Mouse (Mus musculus): Measurements from ENCODE around the gene Rictor. TPM values are rescaled to one million over a fixed set of nuclear protein-coding genes. Genes with fewer than 3 reads are reported as not detected.
"Not testable (repeated sequence)": the region's sequence is repeated elsewhere in the genome, so short reads cannot be mapped to it uniquely, and the experiment has no call there.

The Rictor gene
- polyA plus RNA-seq, 1 experiment from 2014 or later = 17.6 TPM

- Histone ChIP-seq H3K9ac (no peak overlapping the region), H3K27ac (no peak overlapping the region), H3K4me1 (replicated peaks) (peaks cover 27% of the 10 kb centered on the region), H3K4me3 (replicated peaks) (no peak overlapping the region), H3K4me2 (no peak overlapping the region), H3K27me3 (no peaks in the 10 kb centered on the region), H3K9me3 (replicated peaks) (no peaks in the 10 kb centered on the region), H3K36me3 (peaks cover 13% of the 10 kb centered on the region)
- no peak for DNase-seq
- ATAC-seq (ENCODE audit: low read depth) = no peak
- 91% methylated on average over 2 of the region's 2 CpGs for WGBS (ENCODE audit: insufficient replicate concordance)
Measured at GRCm38 (mm10) chr15:6739180-6739579, 31.0 kb downstream of the Rictor start.

GRCm38 (mm10) chr15:6742337-6743025, 34.3 kb downstream of the Rictor start:
- DNase-seq (no peak), ATAC-seq (ENCODE audit: low read depth) (no peak)
- Histone ChIP-seq H3K4me2 (no peak overlapping the region), H3K9ac (no peak overlapping the region), H3K4me1 (replicated peaks) (peaks cover 27% of the 10 kb centered on the region), H3K4me3 (replicated peaks) (no peak overlapping the region), H3K9me3 (replicated peaks) (no peaks in the 10 kb centered on the region), H3K36me3 (peaks cover 28% of the 10 kb centered on the region), H3K27ac (no peak overlapping the region), H3K27me3 (no peaks in the 10 kb centered on the region)
- 73% methylated on average over 13 of the region's 13 CpGs for WGBS (ENCODE audit: insufficient replicate concordance)

GRCm38 (mm10) chr15:6743723-6744122, 35.5 kb downstream of the Rictor start:
- ATAC-seq (ENCODE audit: low read depth) (peak; percentile 85), DNase-seq (no peak)
- H3K27ac ChIP-seq = no peak overlapping the region
- no peaks in the 10 kb centered on the region for H3K9me3 ChIP-seq (replicated peaks)
- H3K9ac ChIP-seq = no peak overlapping the region
- peaks cover 27% of the 10 kb centered on the region for H3K4me1 ChIP-seq (replicated peaks)
- WGBS (ENCODE audit: insufficient replicate concordance) = 14% methylated on average over 8 of the region's 8 CpGs
- peaks cover 30% of the 10 kb centered on the region for H3K36me3 ChIP-seq
- H3K4me3 ChIP-seq (replicated peaks) = no peak overlapping the region
- no peaks in the 10 kb centered on the region for H3K27me3 ChIP-seq
- H3K4me2 ChIP-seq = no peak overlapping the region

GRCm38 (mm10) chr15:6746301-6746983, 38.3 kb downstream of the Rictor start:
- ATAC-seq (ENCODE audit: low read depth); H3K4me2 ChIP-seq; H3K27ac ChIP-seq; H3K9ac ChIP-seq; H3K4me3 ChIP-seq (replicated peaks); H3K9me3 ChIP-seq (replicated peaks); H3K27me3 ChIP-seq; DNase-seq: not testable (repeated sequence)
- Histone ChIP-seq H3K4me1 (replicated peaks) (peaks cover 22% of the 10 kb centered on the region), H3K36me3 (peaks cover 37% of the 10 kb centered on the region)
- 84% methylated on average over 8 of the region's 8 CpGs for WGBS (ENCODE audit: insufficient replicate concordance)

DNA sequence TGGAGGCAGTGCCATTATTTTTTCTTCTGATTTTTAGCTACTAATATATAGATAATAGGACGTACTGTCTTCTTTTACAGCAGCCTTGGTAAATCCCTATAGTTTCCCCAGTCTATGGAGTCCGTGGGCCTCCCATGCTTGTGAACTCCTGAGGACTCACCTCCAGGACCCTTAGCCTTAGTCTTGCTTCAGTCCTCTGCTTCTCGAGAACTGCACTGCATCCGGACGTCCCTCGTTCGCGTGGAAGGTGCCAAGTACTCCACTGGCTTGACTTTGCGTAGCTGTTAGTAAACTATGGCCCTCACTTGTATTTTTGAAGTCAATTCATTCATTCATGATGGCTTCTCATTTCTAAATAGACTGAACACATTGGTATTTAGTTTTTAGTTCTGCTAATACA, 38.8 kb downstream of the Rictor start:
- Histone ChIP-seq H3K36me3 (peaks cover 37% of the 10 kb centered on the region), H3K4me2 (no peak overlapping the region), H3K4me1 (replicated peaks) (peaks cover 18% of the 10 kb centered on the region), H3K9ac (no peak overlapping the region), H3K27ac (no peak overlapping the region), H3K9me3 (replicated peaks) (no peaks in the 10 kb centered on the region), H3K4me3 (replicated peaks) (no peak overlapping the region), H3K27me3 (no peaks in the 10 kb centered on the region)
- no peak for ATAC-seq (ENCODE audit: low read depth)
- WGBS (ENCODE audit: insufficient replicate concordance) = 89% methylated on average over 9 of the region's 9 CpGs
- no peak for DNase-seq

GRCm38 (mm10) chr15:6754400-6754799, 46.2 kb downstream of the Rictor start:
- Histone ChIP-seq H3K27me3 (no peaks in the 10 kb centered on the region), H3K4me1 (replicated peaks) (no peaks in the 10 kb centered on the region), H3K9me3 (replicated peaks) (no peaks in the 10 kb centered on the region), H3K9ac (no peak overlapping the region), H3K4me3 (replicated peaks) (no peak overlapping the region), H3K27ac (no peak overlapping the region), H3K4me2 (no peak overlapping the region), H3K36me3 (peaks cover 38% of the 10 kb centered on the region)
- WGBS (ENCODE audit: insufficient replicate concordance) = 86% methylated on average over 2 of the region's 2 CpGs
- no peak for DNase-seq
- ATAC-seq (ENCODE audit: low read depth) = no peak

DNA sequence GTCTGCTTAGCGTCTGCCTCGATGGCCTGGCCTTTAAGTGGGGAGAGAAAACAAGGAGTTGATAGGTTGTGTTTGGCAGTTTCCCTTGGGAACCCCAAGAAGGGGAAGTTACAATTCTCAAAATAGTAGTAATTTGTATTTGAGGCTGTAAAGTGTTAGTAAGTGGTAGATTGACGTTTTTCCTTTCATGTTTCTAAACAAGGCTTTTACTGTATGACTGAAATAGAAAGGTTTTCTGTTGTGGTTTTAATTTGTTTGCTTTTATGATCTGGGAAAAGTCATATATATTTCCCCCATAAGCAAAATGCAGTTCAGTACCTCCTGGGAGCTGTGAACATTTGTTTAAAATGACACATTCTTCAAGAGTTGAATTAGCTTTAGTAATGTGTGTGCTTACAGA, 64.1 kb downstream of the Rictor start:
- Histone ChIP-seq H3K4me3 (replicated peaks) (no peak overlapping the region), H3K4me2 (no peak overlapping the region), H3K9ac (no peak overlapping the region), H3K4me1 (replicated peaks) (no peaks in the 10 kb centered on the region), H3K36me3 (peaks cover 75% of the 10 kb centered on the region), H3K27me3 (no peaks in the 10 kb centered on the region), H3K9me3 (replicated peaks) (no peaks in the 10 kb centered on the region), H3K27ac (no peak overlapping the region)
- ATAC-seq (ENCODE audit: low read depth) (no peak), DNase-seq (no peak)
- 75% methylated on average over 3 of the region's 3 CpGs for WGBS (ENCODE audit: insufficient replicate concordance)

DNA sequence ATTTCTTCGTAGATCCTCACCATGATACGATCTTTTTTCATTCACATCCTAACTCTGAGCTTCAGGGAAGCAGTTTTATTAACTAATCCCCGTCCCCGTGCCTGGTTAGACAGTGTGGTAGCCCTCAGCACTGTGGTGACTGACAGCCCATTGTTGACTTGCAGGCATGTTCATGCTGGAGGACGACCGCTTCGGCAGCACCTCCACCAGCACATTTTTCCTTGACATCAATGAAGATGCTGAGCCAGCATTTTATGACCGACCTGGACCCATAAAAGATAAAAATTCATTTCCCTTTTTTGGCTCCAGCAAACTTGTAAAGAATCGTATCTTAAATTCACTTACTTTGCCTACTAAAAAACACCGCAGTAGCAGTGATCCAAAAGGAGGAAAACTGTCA, 78.0 kb downstream of the Rictor start:
- H3K9me3 ChIP-seq (replicated peaks) = no peaks in the 10 kb centered on the region
- no peaks in the 10 kb centered on the region for H3K4me1 ChIP-seq (replicated peaks)
- peaks cover 81% of the 10 kb centered on the region for H3K36me3 ChIP-seq
- H3K27ac ChIP-seq = no peak overlapping the region
- DNase-seq (no peak), ATAC-seq (ENCODE audit: low read depth) (no peak)
- H3K9ac ChIP-seq = no peak overlapping the region
- 91% methylated on average over 10 of the region's 10 CpGs for WGBS (ENCODE audit: insufficient replicate concordance)
- no peak overlapping the region for H3K4me2 ChIP-seq
- H3K27me3 ChIP-seq = no peaks in the 10 kb centered on the region
- no peak overlapping the region for H3K4me3 ChIP-seq (replicated peaks)

GRCm38 (mm10) chr15:6787236-6787635, 79.1 kb downstream of the Rictor start:
- no peaks in the 10 kb centered on the region for H3K4me1 ChIP-seq (replicated peaks)
- DNase-seq (no peak), ATAC-seq (ENCODE audit: low read depth) (no peak)
- no peak overlapping the region for H3K4me3 ChIP-seq (replicated peaks)
- peaks cover 81% of the 10 kb centered on the region for H3K36me3 ChIP-seq
- H3K27me3 ChIP-seq = no peaks in the 10 kb centered on the region
- WGBS (ENCODE audit: insufficient replicate concordance) = 87% methylated on average over 10 of the region's 10 CpGs
- no peak overlapping the region for H3K4me2 ChIP-seq
- H3K9ac ChIP-seq = no peak overlapping the region
- no peak overlapping the region for H3K27ac ChIP-seq
- H3K9me3 ChIP-seq (replicated peaks) = no peaks in the 10 kb centered on the region

- H3K27ac ChIP-seq = no peak overlapping the region
- WGBS (ENCODE audit: insufficient replicate concordance) = 92% methylated on average over 7 of the region's 7 CpGs
- H3K27me3 ChIP-seq = no peaks in the 10 kb centered on the region
- no peaks in the 10 kb centered on the region for H3K4me1 ChIP-seq (replicated peaks)
- no peak for DNase-seq
- no peak overlapping the region for H3K9ac ChIP-seq
- peaks cover 88% of the 10 kb centered on the region for H3K36me3 ChIP-seq
- no peak overlapping the region for H3K4me2 ChIP-seq
- H3K4me3 ChIP-seq (replicated peaks) = no peak overlapping the region
- H3K9me3 ChIP-seq (replicated peaks) = no peaks in the 10 kb centered on the region
- ATAC-seq (ENCODE audit: low read depth) = no peak
Measured at GRCm38 (mm10) chr15:6790011-6790410, 81.8 kb downstream of the Rictor start.

DNA sequence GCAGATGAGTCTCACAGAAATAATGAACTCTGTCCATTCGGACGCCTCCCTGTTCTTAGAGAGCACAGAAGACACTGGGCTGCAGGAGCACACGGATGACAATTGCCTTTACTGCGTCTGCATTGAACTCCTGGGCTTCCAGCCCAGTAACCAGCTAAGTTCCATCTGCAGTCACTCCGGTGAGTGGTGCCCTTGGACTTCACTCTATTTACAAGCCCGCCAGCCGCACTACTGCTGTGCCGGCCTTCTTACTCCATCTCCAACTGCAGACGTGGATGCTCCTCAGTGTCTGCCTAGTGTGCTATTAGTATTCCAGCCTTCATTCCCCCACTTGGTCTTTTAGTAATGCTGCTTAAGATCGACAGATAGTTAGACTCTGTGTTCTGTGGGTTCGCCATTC, 83.5 kb downstream of the Rictor start:
- Histone ChIP-seq H3K4me2 (no peak overlapping the region), H3K4me3 (replicated peaks) (no peak overlapping the region), H3K9me3 (replicated peaks) (no peaks in the 10 kb centered on the region), H3K9ac (no peak overlapping the region), H3K27me3 (no peaks in the 10 kb centered on the region), H3K4me1 (replicated peaks) (no peaks in the 10 kb centered on the region), H3K27ac (no peak overlapping the region), H3K36me3 (peaks cover 92% of the 10 kb centered on the region)
- DNase-seq (no peak), ATAC-seq (ENCODE audit: low read depth) (no peak)
- 80% methylated on average over 11 of the region's 11 CpGs for WGBS (ENCODE audit: insufficient replicate concordance)

- Histone ChIP-seq H3K4me1 (replicated peaks) (no peaks in the 10 kb centered on the region), H3K36me3 (peaks cover 92% of the 10 kb centered on the region), H3K4me2 (no peak overlapping the region), H3K9me3 (replicated peaks) (no peaks in the 10 kb centered on the region), H3K9ac (no peak overlapping the region), H3K27me3 (no peaks in the 10 kb centered on the region), H3K27ac (no peak overlapping the region), H3K4me3 (replicated peaks) (no peak overlapping the region)
- 90% methylated on average over 7 of the region's 7 CpGs for WGBS (ENCODE audit: insufficient replicate concordance)
- ATAC-seq (ENCODE audit: low read depth) (no peak), DNase-seq (no peak)
Measured at GRCm38 (mm10) chr15:6792846-6793245, 84.7 kb downstream of the Rictor start.

Data from liver, embryonic 13.5 days (tissue).